Mouse (Mus musculus) heart, embryonic 14.5 days (tissue): ENCODE data around the gene Tkt. TPM values are rescaled to one million over a fixed set of nuclear protein-coding genes. Genes with fewer than 3 reads are reported as not detected.
A peak's percentile ranks its signal among the peaks of the same experiment; 100 is the strongest.

Source experiments
- ATAC-seq: fragments of 200-750 bp; cut with Nextera tagmentation; 2 replicates; pipeline ENCODE4 v1.8.0; 2017; ENCODE audit warnings: low read depth, moderate TSS enrichment; ENCODE audit not compliant: insufficient number of reproducible peaks, insufficient read depth, low FRiP score
- H3K27ac ChIP-seq, 2 experiments: fragments of 200-500 bp in 1 of 2; fragments of 300-500 bp in 1 of 2; sonication (generic) in 1 of 2; replicated peaks in 1 of 2; 2 replicates each; pipeline ENCODE4 v1.5.1; 2012 to 2014; ENCODE audit warnings: low read depth in 2 of 2, low read length in 2 of 2, control low read depth in 1 of 2, mild to moderate bottlenecking in 1 of 2, mixed read lengths in 1 of 2; ENCODE audit not compliant: control insufficient read depth in 1 of 2, insufficient read depth in 1 of 2
- H3K27me3 ChIP-seq: fragments of 300-500 bp; sonication (generic); 2 replicates; pipeline ENCODE4 v1.6.1; 2014; ENCODE audit warnings: mild to moderate bottlenecking, low read length, control low read depth; ENCODE audit not compliant: control insufficient read depth, insufficient read depth
- H3K36me3 ChIP-seq: fragments of 300-500 bp; sonication (generic); 2 replicates; pipeline ENCODE4 v1.6.1; 2014; ENCODE audit warnings: mild to moderate bottlenecking, control low read depth, low read length, mixed read lengths; ENCODE audit not compliant: control insufficient read depth, insufficient read depth
- H3K4me1 ChIP-seq, 2 experiments: fragments of 200-500 bp in 1 of 2; fragments of 300-500 bp in 1 of 2; sonication (generic) in 1 of 2; 2 replicates each; pipeline ENCODE4 v1.6.1; 2012 to 2014; ENCODE audit warnings: low read length in 2 of 2, control low read depth in 1 of 2, mixed read lengths in 1 of 2; ENCODE audit not compliant: control insufficient read depth in 2 of 2, insufficient read depth in 2 of 2
- H3K4me2 ChIP-seq: fragments of 300-500 bp; sonication (generic); 2 replicates; pipeline ENCODE4 v1.6.1; 2014; ENCODE audit warnings: mild to moderate bottlenecking, low read length
- H3K4me3 ChIP-seq, 2 experiments: fragments of 200-500 bp in 1 of 2; fragments of 300-500 bp in 1 of 2; sonication (generic) in 1 of 2; 2 replicates each; pipeline ENCODE4 v1.5.1; 2012 to 2014; ENCODE audit warnings: low read length in 2 of 2, mild to moderate bottlenecking in 2 of 2, control low read depth in 1 of 2, low read depth in 1 of 2, moderate library complexity in 1 of 2; ENCODE audit not compliant: control insufficient read depth in 1 of 2, insufficient read depth in 1 of 2
- H3K9ac ChIP-seq: fragments of 300-500 bp; sonication (generic); 2 replicates; pipeline ENCODE4 v1.6.1; 2014; ENCODE audit warnings: mild to moderate bottlenecking, low read length
- H3K9me3 ChIP-seq: fragments of 300-500 bp; sonication (generic); 2 replicates; pipeline ENCODE4 v1.6.1; 2016; ENCODE audit warnings: low read length, control low read depth; ENCODE audit not compliant: control insufficient read depth
- WGBS: fragments of 180-500 bp; shearing (Covaris S2); extraction: QIAGEN DNeasy Blood & Tissue Kit; methylation state at CpG from one replicate; pipeline ENCODE4 v1.1.7; 2014; 5-methylcytosine and 5-hydroxymethylcytosine counted together
- polyA plus RNA-seq: library from polyadenylated mRNA; unstranded; fragments of >200 nt; fragmentation: Nextera tagmentation; extraction: Ambion mirVana; gene quantifications from 2 replicates; pipeline ENCODE4 v1.2.1, GENCODE M21; 2014

Tkt gene
- 31.5 and 46.1 TPM in 2 replicates for polyA plus RNA-seq

- H3K27ac ChIP-seq, result peak within 1 kb of the TSS; percentile 93 to 95
- H3K9me3 ChIP-seq, result no peaks in the 10 kb centered on the region
- peak within 1 kb of the TSS; percentile 98 for H3K4me2 ChIP-seq
- 21% methylated on average over 8 of the region's 8 CpGs for WGBS
- H3K27me3 ChIP-seq, result no peaks in the 10 kb centered on the region
- H3K9ac ChIP-seq, result peak within 1 kb of the TSS; percentile 93
- no peaks in the 10 kb centered on the region for H3K36me3 ChIP-seq
- ATAC-seq, result peak; percentile 24; the same call in 1 of the 2 replicates
- H3K4me3 ChIP-seq, result peak within 1 kb of the TSS; percentile 77 to 85
- H3K4me1 ChIP-seq, result peaks cover 22 to 33% of the 10 kb centered on the region in 2 experiments
Measured at GRCm38 (mm10) chr14:30548131-30548720, at the start of gene Tkt. Gene Tkt (plus strand): TSS chr14:30548359.

- Histone ChIP-seq H3K9ac (no peak overlapping the region), H3K27me3 (no peaks in the 10 kb centered on the region), H3K27ac (no peak overlapping the region), H3K9me3 (no peaks in the 10 kb centered on the region), H3K4me2 (no peak overlapping the region), H3K4me3 (no peak overlapping the region), H3K36me3 (peaks cover 67% of the 10 kb centered on the region), H3K4me1 (peaks cover 4 to 13% of the 10 kb centered on the region in 2 experiments; a peak in 3 of 4 replicates)
- 80% methylated on average over 5 of the region's 5 CpGs for WGBS
- ATAC-seq, result no peak
Measured at GRCm38 (mm10) chr14:30504990-30505389, 43.2 kb upstream of the Tkt start.

- Histone ChIP-seq H3K4me2 (no peak overlapping the region), H3K9ac (no peak overlapping the region), H3K36me3 (peaks cover 94% of the 10 kb centered on the region), H3K27me3 (no peaks in the 10 kb centered on the region), H3K4me3 (no peak overlapping the region), H3K27ac (no peak overlapping the region), H3K4me1 (peaks cover 4 to 5% of the 10 kb centered on the region in 2 experiments; a peak in 3 of 4 replicates), H3K9me3 (no peaks in the 10 kb centered on the region)
- ATAC-seq, result no peak
- 94% methylated on average over 6 of the region's 6 CpGs for WGBS
Measured at GRCm38 (mm10) chr14:30510214-30510763, 37.9 kb upstream of the Tkt start.

GRCm38 (mm10) chr14:30512896-30513295 lies 35.3 kb upstream of the Tkt start:
- no peak for ATAC-seq
- Histone ChIP-seq H3K9ac (no peak overlapping the region), H3K36me3 (peaks cover 82% of the 10 kb centered on the region), H3K27me3 (no peaks in the 10 kb centered on the region), H3K4me1 (peaks cover 0 to 4% of the 10 kb centered on the region in 2 experiments; a peak in 1 of 4 replicates), H3K4me3 (no peak overlapping the region), H3K9me3 (no peaks in the 10 kb centered on the region), H3K4me2 (no peak overlapping the region), H3K27ac (no peak overlapping the region)
- WGBS, result 53% methylated on average over 5 of the region's 5 CpGs

- WGBS, result 66% methylated on average over 13 of the region's 13 CpGs
- Histone ChIP-seq H3K27me3 (no peaks in the 10 kb centered on the region), H3K36me3 (peaks cover 84% of the 10 kb centered on the region), H3K4me2 (no peak overlapping the region), H3K9me3 (no peaks in the 10 kb centered on the region), H3K4me1 (peaks cover 0 to 4% of the 10 kb centered on the region in 2 experiments; a peak in 1 of 4 replicates), H3K4me3 (no peak overlapping the region), H3K27ac (no peak overlapping the region), H3K9ac (no peak overlapping the region)
- ATAC-seq, result no peak
Measured at GRCm38 (mm10) chr14:30515931-30516723, 32.0 kb upstream of the Tkt start.

GRCm38 (mm10) chr14:30519323-30519722 lies 28.8 kb upstream of the Tkt start:
- WGBS, result 94% methylated on average over 5 of the region's 5 CpGs
- Histone ChIP-seq H3K4me2 (no peak overlapping the region), H3K9ac (no peak overlapping the region), H3K9me3 (no peaks in the 10 kb centered on the region), H3K4me1 (peaks cover 0 to 4% of the 10 kb centered on the region in 2 experiments; a peak in 1 of 4 replicates), H3K4me3 (no peak overlapping the region), H3K27ac (no peak overlapping the region), H3K36me3 (peaks cover 86% of the 10 kb centered on the region), H3K27me3 (no peaks in the 10 kb centered on the region)
- no peak for ATAC-seq

GRCm38 (mm10) chr14:30523356-30523755 lies 24.8 kb upstream of the Tkt start:
- ATAC-seq, result no peak; the same call in 1 of the 2 replicates
- Histone ChIP-seq H3K4me1 (peaks cover 0 to 3% of the 10 kb centered on the region in 2 experiments; a peak in 1 of 4 replicates), H3K9ac (no peak overlapping the region), H3K36me3 (peaks cover 93% of the 10 kb centered on the region), H3K9me3 (no peaks in the 10 kb centered on the region), H3K4me3 (no peak overlapping the region), H3K27me3 (no peaks in the 10 kb centered on the region), H3K4me2 (no peak overlapping the region), H3K27ac (no peak overlapping the region)
- WGBS, result 68% methylated on average over 6 of the region's 6 CpGs
